Comparison of ENCODE assay signal across 8 mouse cellular contexts in the genomic region with DNA sequence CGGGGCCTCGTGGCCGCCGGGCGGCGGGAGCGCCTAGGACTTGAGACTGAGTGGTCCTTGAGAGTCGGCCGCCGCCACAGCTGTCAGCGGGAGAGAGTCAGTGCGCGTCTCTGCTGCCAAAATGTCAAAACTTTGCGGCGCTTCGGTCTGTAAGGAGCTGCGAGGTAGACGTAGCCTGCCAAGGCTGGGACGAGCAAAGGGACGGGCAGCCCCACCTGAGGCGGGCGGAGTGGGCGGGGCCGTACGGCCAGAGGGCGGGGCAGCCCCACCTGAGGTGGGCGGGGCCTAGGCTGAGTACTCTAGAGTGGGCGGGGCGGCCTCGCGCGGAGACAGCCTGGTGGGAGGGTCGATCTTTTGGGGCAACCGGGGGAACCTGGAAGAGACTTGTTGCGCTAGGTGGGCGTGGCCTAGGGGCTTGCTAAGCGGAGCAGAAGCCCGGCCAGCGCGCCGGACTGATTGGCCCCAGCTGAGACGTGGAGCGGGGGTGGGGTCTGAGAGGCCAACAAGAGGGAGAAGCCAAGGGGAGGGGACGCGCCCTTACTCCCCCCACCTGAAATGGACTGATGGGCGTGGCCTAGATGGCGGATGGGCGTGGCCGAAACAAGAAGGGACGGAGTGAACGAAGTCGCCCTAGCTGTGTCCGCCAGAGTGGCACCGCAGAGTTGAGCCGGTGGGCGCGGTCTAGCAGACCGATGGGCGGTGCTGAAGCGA. TPM values are rescaled to one million over a fixed set of nuclear protein-coding genes. Genes with fewer than 3 reads are reported as not detected.
DNase-seq lines count a peak whose midpoint lies in the region; ATAC-seq and TF ChIP-seq lines count a peak whose summit lies in the region.

Gene Baiap2l1 (minus strand): TSS at position 232 of the 711 bp plus-strand sequence.

- H3K27me3 ChIP-seq in C2C12 (ENCODE audit: control insufficient read depth, insufficient read depth, insufficient read length) = no peaks in the 10 kb centered on the region
- H3K27me3 ChIP-seq in heart, embryonic 14.5 days (ENCODE audit: control insufficient read depth, insufficient read depth, low read length) = no peaks in the 10 kb centered on the region
- H3K27me3 ChIP-seq in liver, embryonic 12.5 days (replicated peaks) = peaks cover 39% of the 10 kb centered on the region
- H3K27me3 ChIP-seq in stomach, embryonic 14.5 days (ENCODE audit: control insufficient read depth, insufficient read depth, low read length) = no peaks in the 10 kb centered on the region

- no peaks in the 10 kb centered on the region for H3K9me3 ChIP-seq in heart, embryonic 14.5 days (ENCODE audit: control insufficient read depth, low read length)
- no peaks in the 10 kb centered on the region for H3K9me3 ChIP-seq in liver, embryonic 12.5 days (replicated peaks)
- H3K9me3 ChIP-seq in stomach, embryonic 14.5 days (ENCODE audit: control insufficient read depth, low read depth, low read length) = no peaks in the 10 kb centered on the region

- WGBS in heart, embryonic 14.5 days = under 1% methylated on average over 60 of the region's 60 CpGs
- WGBS in liver, embryonic 12.5 days (ENCODE audit: insufficient replicate concordance) = 1% methylated on average over 59 of the region's 60 CpGs
- WGBS in stomach, embryonic 14.5 days = 1% methylated on average over 59 of the region's 60 CpGs

- peak within 1 kb of the TSS; percentile 49 for H3K4me3 ChIP-seq in C2C12 (ENCODE audit: insufficient read depth, poor library complexity, severe bottlenecking)
- peak within 1 kb of the TSS; percentile 51 for H3K4me3 ChIP-seq in brown adipose tissue, adult 24 weeks (ENCODE audit: insufficient read depth, low read depth, low read length)
- peak within 1 kb of the TSS; percentile 61 to 71 for H3K4me3 ChIP-seq in heart, embryonic 14.5 days (ENCODE audit: control insufficient read depth in 1 of 2, insufficient read depth in 1 of 2, low read depth in 1 of 2, low read length in 2 of 2)
- peak within 1 kb of the TSS; percentile 54 for H3K4me3 ChIP-seq in liver, embryonic 12.5 days
- peak within 1 kb of the TSS; percentile 47 for H3K4me3 ChIP-seq in stomach, embryonic 14.5 days (ENCODE audit: low read depth, low read length)

- peak within 1 kb of the TSS; percentile 84 for H3K9ac ChIP-seq in heart, embryonic 14.5 days (ENCODE audit: low read length)
- H3K9ac ChIP-seq in liver, embryonic 12.5 days = peak within 1 kb of the TSS; percentile 17
- peak within 1 kb of the TSS; percentile 41 for H3K9ac ChIP-seq in stomach, embryonic 14.5 days (replicated peaks; ENCODE audit: low read depth, low read length)

- DNase-seq in fibroblast of lung, adult 2 months (ENCODE audit: low read depth) = peak; percentile 82
- peak; percentile 98 for DNase-seq in kidney, postnatal 10 days
- peak; percentile 71 to 84 for DNase-seq in natural killer cell, adult 2 months (ENCODE audit: low spot score in 2 of 2)

- no peak within 1 kb of the TSS for H3K27ac ChIP-seq in brown adipose tissue, adult 24 weeks (replicated peaks; ENCODE audit: low read depth, low read length)
- H3K27ac ChIP-seq in heart, embryonic 14.5 days (replicated peaks in 1 of 2; ENCODE audit: control insufficient read depth in 1 of 2, insufficient read depth in 1 of 2, low read depth in 2 of 2, low read length in 2 of 2) = peak within 1 kb of the TSS; percentile 68 to 73
- no peak within 1 kb of the TSS for H3K27ac ChIP-seq in liver, embryonic 12.5 days
- peak within 1 kb of the TSS; percentile 74; the same call in 1 of the 2 replicates for H3K27ac ChIP-seq in stomach, embryonic 14.5 days (ENCODE audit: low read length)

- peak within 1 kb of the TSS; percentile 77 for H3ac ChIP-seq in C2C12 (ENCODE audit: control insufficient read depth, insufficient read length, low read depth)

- peak within 1 kb of the TSS; percentile 91 for H3K4me2 ChIP-seq in heart, embryonic 14.5 days (ENCODE audit: low read length)
- H3K4me2 ChIP-seq in liver, embryonic 12.5 days = peak within 1 kb of the TSS; percentile 72
- H3K4me2 ChIP-seq in stomach, embryonic 14.5 days (replicated peaks; ENCODE audit: low read depth, low read length) = peak within 1 kb of the TSS; percentile 48

- H3K79me3 ChIP-seq in C2C12 (ENCODE audit: low read depth) = peaks cover 13% of the 10 kb centered on the region

- H3K79me2 ChIP-seq in C2C12 (ENCODE audit: control insufficient read depth, insufficient read depth) = peaks cover 43% of the 10 kb centered on the region

- H3K36me3 ChIP-seq in C2C12 (ENCODE audit: control insufficient read depth, insufficient read depth) = no peaks in the 10 kb centered on the region
- no peaks in the 10 kb centered on the region for H3K36me3 ChIP-seq in heart, embryonic 14.5 days (ENCODE audit: control insufficient read depth, insufficient read depth, low read length)
- H3K36me3 ChIP-seq in liver, embryonic 12.5 days = no peaks in the 10 kb centered on the region
- H3K36me3 ChIP-seq in stomach, embryonic 14.5 days (ENCODE audit: control insufficient read depth, insufficient read depth, low read length) = no peaks in the 10 kb centered on the region

- TF ChIP-seq CTCF in C2C12 (IDR thresholded peaks at IDR 0.05; ENCODE audit: control insufficient read depth, insufficient read depth, insufficient read length) = no peak

- ATAC-seq in heart, embryonic 14.5 days (ENCODE audit: insufficient number of reproducible peaks, insufficient read depth, low FRiP score, low read depth) = peak; percentile 94
- peak; percentile 92 for ATAC-seq in liver, embryonic 12.5 days
- ATAC-seq in stomach, embryonic 14.5 days (ENCODE audit: insufficient number of reproducible peaks, insufficient read depth, low FRiP score, low read depth) = peak; percentile 97

- no peaks in the 10 kb centered on the region; the same call in 1 of the 2 replicates for H3K4me1 ChIP-seq in brown adipose tissue, adult 24 weeks (ENCODE audit: control insufficient read depth, insufficient read depth, insufficient read length, low read length)
- H3K4me1 ChIP-seq in heart, embryonic 14.5 days (ENCODE audit: control insufficient read depth in 2 of 2, insufficient read depth in 2 of 2, low read length in 2 of 2) = peaks cover 4 to 7% of the 10 kb centered on the region in 2 experiments; a peak in 2 of 4 replicates
- peaks cover 15% of the 10 kb centered on the region for H3K4me1 ChIP-seq in liver, embryonic 12.5 days
- 0 out of 2 replicates have a peak, but pooled peaks cover 5% of the 10 kb centered on the region for H3K4me1 ChIP-seq in stomach, embryonic 14.5 days (ENCODE audit: control insufficient read depth, insufficient read depth, low read length)

TF ChIP-seq in C2C12, 6 proteins besides CTCF, POLR2A, EP300 and RAD21:
- TF ChIP-seq MAX (IDR thresholded peaks at IDR 0.05) = peak; percentile 18
- TF ChIP-seq USF1 (IDR thresholded peaks at IDR 0.05; ENCODE audit: low read depth) = no peak
- TF ChIP-seq MYOD1 (IDR thresholded peaks at IDR 0.05; ENCODE audit: control insufficient read depth, insufficient read length, low read depth) = no peak
TF ChIP-seq in C2C12: peak in this region for 1.

RNA-seq across cellular contexts. Expression of gene Baiap2l1, which starts in this region (rescaled TPM):
- polyA plus RNA-seq in C2C12 (2012; fragmentation: generic; extraction: Trizol) = 18.9 TPM
- not detected in 2 replicates for polyA plus RNA-seq in brown adipose tissue, adult 24 weeks (2012; ENCODE audit: insufficient read depth, insufficient read length, missing spikeins)
- polyA plus RNA-seq in heart, embryonic 14.5 days (2014; fragmentation: Nextera tagmentation; extraction: Ambion mirVana) = 10.8 and 11.0 TPM in 2 replicates
- polyA plus RNA-seq in liver, embryonic 12.5 days (2016; fragmentation: Nextera tagmentation; extraction: Ambion mirVana) = 4.6 and 5.4 TPM in 2 replicates
- 14.3 and 16.1 TPM in 2 replicates for polyA plus RNA-seq in stomach, embryonic 14.5 days (2014; fragmentation: Nextera tagmentation; extraction: Ambion mirVana)

Comparison
In these comparisons a context has a peak if more than half of its experiments do, and no peak if none do; other contexts are left out.
1. H3K27ac ChIP-seq: peak in heart, embryonic 14.5 days (2 of 2) and stomach, embryonic 14.5 days (single experiment); none in brown adipose tissue, adult 24 weeks (single experiment) and liver, embryonic 12.5 days (single experiment).
2. H3K9ac ChIP-seq: peak in every context shown above with its lines; median percentile 84 in heart, embryonic 14.5 days; 41 in stomach, embryonic 14.5 days; 17 in liver, embryonic 12.5 days.
3. Peak in every context shown above with its lines, with median percentiles within 50 percentile points of each other: H3K4me3 ChIP-seq, DNase-seq, ATAC-seq and H3K4me2 ChIP-seq.